Mouse (Mus musculus): ENCODE measurements at regions not wholly inside any gene's neighbourhood (a gene's known extent, or its start where the extent isn't known, plus 50 kb on each side); places are given as distances from the start of the nearest gene placed in this dataset. TPM values are rescaled to one million over a fixed set of nuclear protein-coding genes. Genes with fewer than 3 reads are reported as not detected.

DNA sequence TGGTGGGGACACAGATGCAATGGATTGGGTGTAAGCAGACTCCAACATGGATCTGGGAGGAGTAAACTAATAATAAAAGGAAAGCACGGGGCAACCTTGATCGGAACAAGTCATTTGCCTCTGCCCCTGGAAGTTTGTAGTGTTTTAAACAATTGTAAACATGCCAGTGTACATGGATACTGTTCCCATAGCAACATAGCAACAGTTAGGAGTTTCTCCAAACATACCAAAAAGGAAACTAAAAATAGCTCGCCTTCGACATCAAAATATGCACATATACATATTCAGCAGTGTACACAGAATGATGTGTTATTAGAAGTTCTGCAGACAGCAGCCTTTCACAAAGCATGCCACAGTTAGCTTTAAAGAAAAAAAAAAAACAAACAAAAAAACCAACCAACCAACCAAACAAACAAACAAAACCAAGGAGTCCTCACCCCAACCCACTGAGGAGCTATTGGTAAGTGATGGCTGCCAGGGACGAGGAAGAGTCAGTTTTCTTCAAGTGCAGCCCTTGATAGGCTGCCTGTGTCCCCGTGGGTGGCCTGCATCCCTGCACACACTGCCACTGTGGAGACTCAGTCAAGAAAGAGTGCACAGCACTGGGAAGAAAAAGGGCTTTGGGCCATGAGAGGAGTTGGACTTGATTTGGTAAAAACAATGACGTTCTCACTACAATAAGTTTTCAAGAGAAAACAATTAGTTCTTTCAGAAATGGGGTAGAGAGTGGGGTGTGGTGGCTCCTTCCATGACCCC is 54.8 kb upstream of the Peli1 start:
- TF ChIP-seq MAX (IDR thresholded peaks at IDR 0.05) = no peak
- TF ChIP-seq CTCF (IDR thresholded peaks at IDR 0.05; ENCODE audit: control insufficient read depth, insufficient read depth, insufficient read length) = no peak
- TF ChIP-seq MYOG (IDR thresholded peaks at IDR 0.05; ENCODE audit: control insufficient read depth, extremely low read depth, insufficient read length) = no peak
- no peak for TF ChIP-seq MYOD1 (IDR thresholded peaks at IDR 0.05; ENCODE audit: control insufficient read depth, insufficient read length, low read depth)
- TF ChIP-seq FOSL1 (IDR thresholded peaks at IDR 0.05; ENCODE audit: insufficient read depth, low read length, poor library complexity, severe bottlenecking) = no peak
- no peak for TF ChIP-seq USF1 (IDR thresholded peaks at IDR 0.05; ENCODE audit: low read depth)
- TF ChIP-seq CEBPB (IDR thresholded peaks at IDR 0.05; ENCODE audit: low read depth) = no peak

DNA sequence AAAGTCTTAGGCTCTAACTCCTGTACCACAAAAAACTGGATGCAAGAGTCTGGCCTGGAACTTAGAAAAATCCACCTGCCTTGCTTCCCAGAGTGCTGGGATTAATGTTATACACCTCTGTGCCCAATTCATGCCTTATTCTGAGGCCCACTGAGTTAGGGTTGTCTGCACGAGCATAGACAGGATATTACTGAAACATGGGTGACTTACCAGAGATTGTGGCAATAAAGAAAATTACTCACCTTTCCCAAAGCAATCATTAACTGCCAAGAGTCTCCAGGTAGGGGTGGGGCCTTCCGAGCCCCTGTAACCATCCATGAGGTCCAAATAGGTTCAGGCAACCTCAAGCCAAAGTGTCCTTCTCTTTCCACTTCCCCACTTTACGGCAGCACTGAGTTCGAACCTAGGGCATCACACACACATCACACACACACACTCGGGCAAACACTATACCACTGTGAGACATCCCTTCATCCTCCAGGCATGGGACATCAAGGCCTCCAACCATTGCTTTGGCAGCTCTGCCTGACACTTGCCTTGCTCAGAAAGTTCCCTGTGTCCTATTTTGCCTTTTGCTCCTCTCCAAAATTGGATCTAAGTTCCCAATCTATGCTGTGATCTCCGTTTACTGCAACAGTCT is 53.7 kb upstream of the Peli1 start:
- Histone ChIP-seq H3K4me3 (ENCODE audit: insufficient read depth, poor library complexity, severe bottlenecking) (no peak overlapping the region), H3K79me2 (ENCODE audit: control insufficient read depth, insufficient read depth) (no peaks in the 10 kb centered on the region), H3ac (ENCODE audit: control insufficient read depth, insufficient read length, low read depth) (no peak overlapping the region), H3K79me3 (ENCODE audit: low read depth) (no peaks in the 10 kb centered on the region), H3K36me3 (ENCODE audit: control insufficient read depth, insufficient read depth) (no peaks in the 10 kb centered on the region), H3K27me3 (ENCODE audit: control insufficient read depth, insufficient read depth, insufficient read length) (peaks cover 2% of the 10 kb centered on the region)
- TF ChIP-seq CTCF (IDR thresholded peaks at IDR 0.05; ENCODE audit: control insufficient read depth, insufficient read depth, insufficient read length) (no peak), MAX (IDR thresholded peaks at IDR 0.05) (no peak), CEBPB (IDR thresholded peaks at IDR 0.05; ENCODE audit: low read depth) (no peak), MYOG (IDR thresholded peaks at IDR 0.05; ENCODE audit: control insufficient read depth, extremely low read depth, insufficient read length) (no peak), FOSL1 (IDR thresholded peaks at IDR 0.05; ENCODE audit: insufficient read depth, low read length, poor library complexity, severe bottlenecking) (no peak), USF1 (IDR thresholded peaks at IDR 0.05; ENCODE audit: low read depth) (no peak), MYOD1 (IDR thresholded peaks at IDR 0.05; ENCODE audit: control insufficient read depth, insufficient read length, low read depth) (no peak)

More for the DNA sequence above, 54.8 kb upstream of the Peli1 start:
- no peaks in the 10 kb centered on the region for H3K79me2 ChIP-seq (ENCODE audit: control insufficient read depth, insufficient read depth)
- no peak overlapping the region for H3ac ChIP-seq (ENCODE audit: control insufficient read depth, insufficient read length, low read depth)
- H3K4me3 ChIP-seq (ENCODE audit: insufficient read depth, poor library complexity, severe bottlenecking) = no peak overlapping the region
- H3K79me3 ChIP-seq (ENCODE audit: low read depth) = no peaks in the 10 kb centered on the region
- no peaks in the 10 kb centered on the region for H3K36me3 ChIP-seq (ENCODE audit: control insufficient read depth, insufficient read depth)
- H3K27me3 ChIP-seq (ENCODE audit: control insufficient read depth, insufficient read depth, insufficient read length) = no peaks in the 10 kb centered on the region

DNA sequence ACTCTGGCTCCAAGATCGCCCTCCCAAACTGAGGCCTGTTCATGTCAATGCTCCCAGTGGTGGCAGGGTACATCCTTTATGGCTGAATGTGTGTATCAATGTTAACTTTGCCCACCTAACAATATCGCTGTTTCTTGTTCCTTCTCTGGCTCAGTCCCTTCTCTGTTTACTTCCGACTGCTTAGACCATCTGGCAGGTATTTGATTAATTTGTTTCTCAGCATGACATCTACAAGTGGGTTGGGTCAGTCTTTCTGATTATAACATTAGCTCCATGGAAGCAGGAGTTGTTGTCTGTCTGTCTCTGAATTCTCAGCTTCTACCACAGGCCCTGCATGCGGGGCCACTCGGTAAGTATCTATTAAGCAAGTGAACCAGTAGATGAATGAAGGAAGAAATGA is 49.9 kb upstream of the Peli1 start:
- H3K79me3 ChIP-seq (ENCODE audit: low read depth) = no peaks in the 10 kb centered on the region
- TF ChIP-seq USF1 (IDR thresholded peaks at IDR 0.05; ENCODE audit: low read depth) (no peak), MYOG (IDR thresholded peaks at IDR 0.05; ENCODE audit: control insufficient read depth, extremely low read depth, insufficient read length) (no peak), MYOD1 (IDR thresholded peaks at IDR 0.05; ENCODE audit: control insufficient read depth, insufficient read length, low read depth) (no peak), CTCF (IDR thresholded peaks at IDR 0.05; ENCODE audit: control insufficient read depth, insufficient read depth, insufficient read length) (no peak), MAX (IDR thresholded peaks at IDR 0.05) (no peak), CEBPB (IDR thresholded peaks at IDR 0.05; ENCODE audit: low read depth) (no peak), FOSL1 (IDR thresholded peaks at IDR 0.05; ENCODE audit: insufficient read depth, low read length, poor library complexity, severe bottlenecking) (no peak)
- no peak overlapping the region for H3K4me3 ChIP-seq (ENCODE audit: insufficient read depth, poor library complexity, severe bottlenecking)
- H3ac ChIP-seq (ENCODE audit: control insufficient read depth, insufficient read length, low read depth) = no peak overlapping the region
- no peaks in the 10 kb centered on the region for H3K36me3 ChIP-seq (ENCODE audit: control insufficient read depth, insufficient read depth)
- no peaks in the 10 kb centered on the region for H3K79me2 ChIP-seq (ENCODE audit: control insufficient read depth, insufficient read depth)
- peaks cover 12% of the 10 kb centered on the region for H3K27me3 ChIP-seq (ENCODE audit: control insufficient read depth, insufficient read depth, insufficient read length)

Small RNA genes lying in the stretch of these regions (microRNA-seq; reads per million reads assigned to microRNA genes)
- gene Gm23681 (ENCODE audit: borderline microRNAs expressed) = not detected

Measured in C2C12 (cell line).